Mouse (Mus musculus): ENCODE measurements around the gene Ccdc60. TPM values are rescaled to one million over a fixed set of nuclear protein-coding genes. Genes with fewer than 3 reads are reported as not detected.
"Not testable (repeated sequence)": the region's sequence is repeated elsewhere in the genome, so short reads cannot be mapped to it uniquely, and the experiment has no call there.

The Ccdc60 gene
- total and polyA plus RNA-seq, 2 experiments from 2014 or later = 0.11 TPM; not detected in 1

DNA sequence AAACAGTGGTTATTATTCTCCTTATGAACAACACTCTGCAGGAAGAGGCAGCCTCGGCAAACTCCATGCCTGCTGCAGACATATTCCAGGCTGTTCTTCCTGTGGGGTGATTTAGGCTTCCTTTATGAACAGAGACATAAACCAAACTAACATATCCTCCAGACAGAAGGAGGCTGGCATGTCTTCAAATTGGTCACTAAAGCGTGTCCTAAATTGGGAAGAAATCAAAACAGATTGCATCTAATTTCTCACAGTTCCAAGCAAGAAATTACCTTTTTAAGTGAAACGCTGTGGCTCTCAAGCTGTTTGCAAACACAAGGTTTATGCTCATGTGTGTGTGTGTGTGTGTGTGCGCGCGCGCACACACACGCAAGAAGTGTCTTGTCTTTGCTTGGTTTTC, 24.9 kb upstream of the Ccdc60 start:
- TF ChIP-seq CTCF (IDR thresholded peaks at IDR 0.05; ENCODE audit: low read depth) = no peak
- TF ChIP-seq EP300 (IDR thresholded peaks at IDR 0.05; ENCODE audit: low read depth) = no peak
- Histone ChIP-seq H3K4me2 (ENCODE audit: low read depth, low read length) (no peak overlapping the region), H3K9me3 (replicated peaks; ENCODE audit: control insufficient read depth, low read length) (no peaks in the 10 kb centered on the region), H3K36me3 (replicated peaks; ENCODE audit: control insufficient read depth, insufficient read depth, low read length) (no peaks in the 10 kb centered on the region), H3K4me1 (ENCODE audit: control insufficient read depth, insufficient read depth) (0 out of 2 replicates have a peak, but pooled peaks cover 4% of the 10 kb centered on the region), H3K27ac (ENCODE audit: low read depth) (no peak overlapping the region), H3K27me3 (ENCODE audit: control insufficient read depth, insufficient read depth, low read length) (no peaks in the 10 kb centered on the region), H3K9ac (replicated peaks; ENCODE audit: low read depth, low read length) (no peak overlapping the region), H3K4me3 (ENCODE audit: low read depth, low read length) (no peak overlapping the region)
- 89% methylated on average over 8 of the region's 8 CpGs for WGBS
- no peak for ATAC-seq (ENCODE audit: insufficient read depth, low read depth)
- DNase-seq (ENCODE audit: low spot score) = no peak

DNA sequence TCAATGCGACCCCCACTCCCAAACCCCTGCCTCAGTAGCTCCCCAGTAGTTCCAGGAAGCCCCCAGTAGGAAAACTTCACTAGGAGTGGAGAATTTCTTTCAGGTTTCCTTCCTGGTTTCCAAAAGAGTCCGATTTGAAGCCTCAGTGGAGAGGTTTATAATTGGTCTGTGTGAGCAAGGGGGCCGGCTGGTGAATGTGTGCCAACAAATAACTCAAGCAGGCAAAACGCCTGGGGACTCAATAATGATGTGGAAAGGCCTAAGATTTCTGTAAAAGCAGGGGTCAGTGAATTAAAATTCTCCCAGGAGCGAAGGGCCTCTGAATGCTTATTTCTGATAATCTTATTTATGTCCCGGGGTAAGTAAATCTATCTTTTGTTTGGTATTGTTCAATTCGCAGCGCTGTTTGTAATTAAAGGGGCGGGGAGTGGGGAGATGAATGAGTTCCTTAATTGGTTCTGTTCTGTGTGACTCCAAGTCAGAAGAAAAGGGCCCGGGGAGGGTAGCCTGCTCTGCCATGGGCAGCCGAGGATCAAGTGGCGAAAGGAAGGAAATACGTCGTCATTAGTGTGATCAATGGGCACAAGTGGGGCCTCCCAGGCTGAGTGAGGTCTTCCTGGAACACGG, 23.4 kb upstream of the Ccdc60 start:
- Histone ChIP-seq H3K4me1 (ENCODE audit: control insufficient read depth, insufficient read depth) (0 out of 2 replicates have a peak, but pooled peaks cover 4% of the 10 kb centered on the region), H3K9ac (replicated peaks; ENCODE audit: low read depth, low read length) (no peak overlapping the region), H3K4me3 (ENCODE audit: low read depth, low read length) (no peak overlapping the region), H3K36me3 (replicated peaks; ENCODE audit: control insufficient read depth, insufficient read depth, low read length) (no peaks in the 10 kb centered on the region), H3K27ac (ENCODE audit: low read depth) (no peak overlapping the region), H3K9me3 (replicated peaks; ENCODE audit: control insufficient read depth, low read length) (no peaks in the 10 kb centered on the region), H3K27me3 (ENCODE audit: control insufficient read depth, insufficient read depth, low read length) (no peaks in the 10 kb centered on the region), H3K4me2 (ENCODE audit: low read depth, low read length) (no peak overlapping the region)
- WGBS = 72% methylated on average over 15 of the region's 15 CpGs
- no peak for DNase-seq (ENCODE audit: low spot score)
- TF ChIP-seq CTCF (IDR thresholded peaks at IDR 0.05; ENCODE audit: low read depth) (no peak), EP300 (IDR thresholded peaks at IDR 0.05; ENCODE audit: low read depth) (no peak)
- no peak for ATAC-seq (ENCODE audit: insufficient read depth, low read depth)

DNA sequence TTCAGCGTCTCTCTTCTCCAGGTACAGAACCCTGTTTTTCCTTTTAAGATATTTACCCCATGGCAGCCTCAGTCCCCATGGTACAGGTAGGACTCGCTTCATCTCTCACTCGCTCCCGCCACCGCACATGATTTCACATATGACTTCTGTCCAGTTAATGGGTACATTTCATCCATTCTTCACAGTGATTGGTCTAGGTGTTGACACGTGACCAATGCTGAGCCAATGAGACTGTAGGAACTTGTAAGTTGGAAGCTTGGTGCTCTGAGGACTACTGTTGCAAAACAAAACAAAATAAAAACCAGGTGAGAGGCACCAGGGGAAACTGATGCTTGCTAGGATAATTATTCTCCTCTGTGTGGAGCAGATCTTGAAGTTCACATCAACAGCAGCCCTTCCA, 22.9 kb upstream of the Ccdc60 start:
- Histone ChIP-seq H3K9me3 (replicated peaks; ENCODE audit: control insufficient read depth, low read length) (peaks cover 4% of the 10 kb centered on the region; the same call in 1 of the 2 replicates), H3K27me3 (ENCODE audit: control insufficient read depth, insufficient read depth, low read length) (no peaks in the 10 kb centered on the region), H3K4me2 (ENCODE audit: low read depth, low read length) (no peak overlapping the region), H3K9ac (replicated peaks; ENCODE audit: low read depth, low read length) (no peak overlapping the region), H3K36me3 (replicated peaks; ENCODE audit: control insufficient read depth, insufficient read depth, low read length) (no peaks in the 10 kb centered on the region), H3K4me3 (ENCODE audit: low read depth, low read length) (no peak overlapping the region), H3K4me1 (ENCODE audit: control insufficient read depth, insufficient read depth) (0 out of 2 replicates have a peak, but pooled peaks cover 4% of the 10 kb centered on the region), H3K27ac (ENCODE audit: low read depth) (no peak overlapping the region)
- TF ChIP-seq EP300 (IDR thresholded peaks at IDR 0.05; ENCODE audit: low read depth) (no peak), CTCF (IDR thresholded peaks at IDR 0.05; ENCODE audit: low read depth) (no peak)
- ATAC-seq (ENCODE audit: insufficient read depth, low read depth) (no peak), DNase-seq (ENCODE audit: low spot score) (no peak)
- 87% methylated on average over 6 of the region's 6 CpGs for WGBS

DNA sequence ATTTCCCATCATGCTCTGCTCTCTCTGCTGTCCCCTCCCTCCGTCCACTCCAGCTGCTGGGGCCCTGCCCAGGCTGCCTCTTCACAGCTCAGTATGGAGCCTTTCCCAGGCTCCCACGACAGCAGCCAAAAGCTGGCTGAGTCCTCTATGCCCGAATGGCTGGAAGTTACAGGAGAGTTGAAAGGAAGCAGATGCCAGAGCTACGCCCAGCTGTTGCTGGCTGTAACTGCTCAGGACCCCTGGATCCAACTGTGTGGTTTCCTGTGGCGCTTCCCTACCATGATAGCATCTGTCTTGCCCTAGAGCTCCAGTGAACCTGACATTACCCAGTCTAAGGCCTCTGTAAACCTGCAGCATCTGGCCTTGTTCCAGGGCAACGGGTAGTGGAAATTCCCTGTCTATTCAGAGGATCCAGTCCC, 20.6 kb upstream of the Ccdc60 start:
- Histone ChIP-seq H3K4me2 (ENCODE audit: low read depth, low read length) (no peak overlapping the region), H3K36me3 (replicated peaks; ENCODE audit: control insufficient read depth, insufficient read depth, low read length) (no peaks in the 10 kb centered on the region), H3K4me3 (ENCODE audit: low read depth, low read length) (no peak overlapping the region), H3K9me3 (replicated peaks; ENCODE audit: control insufficient read depth, low read length) (peaks cover 4% of the 10 kb centered on the region; the same call in 1 of the 2 replicates), H3K4me1 (ENCODE audit: control insufficient read depth, insufficient read depth) (0 out of 2 replicates have a peak, but pooled peaks cover 4% of the 10 kb centered on the region), H3K27me3 (ENCODE audit: control insufficient read depth, insufficient read depth, low read length) (no peaks in the 10 kb centered on the region), H3K9ac (replicated peaks; ENCODE audit: low read depth, low read length) (no peak overlapping the region), H3K27ac (ENCODE audit: low read depth) (0 out of 2 replicates have a peak overlapping the region, but pooled peaks have one; percentile 30)
- ATAC-seq (ENCODE audit: insufficient read depth, low read depth) (peak; percentile 72), DNase-seq (ENCODE audit: low spot score) (peak; percentile 50)
- TF ChIP-seq EP300 (IDR thresholded peaks at IDR 0.05; ENCODE audit: low read depth) (no peak), CTCF (IDR thresholded peaks at IDR 0.05; ENCODE audit: low read depth) (no peak)
- WGBS = 9% methylated on average over 6 of the region's 6 CpGs

DNA sequence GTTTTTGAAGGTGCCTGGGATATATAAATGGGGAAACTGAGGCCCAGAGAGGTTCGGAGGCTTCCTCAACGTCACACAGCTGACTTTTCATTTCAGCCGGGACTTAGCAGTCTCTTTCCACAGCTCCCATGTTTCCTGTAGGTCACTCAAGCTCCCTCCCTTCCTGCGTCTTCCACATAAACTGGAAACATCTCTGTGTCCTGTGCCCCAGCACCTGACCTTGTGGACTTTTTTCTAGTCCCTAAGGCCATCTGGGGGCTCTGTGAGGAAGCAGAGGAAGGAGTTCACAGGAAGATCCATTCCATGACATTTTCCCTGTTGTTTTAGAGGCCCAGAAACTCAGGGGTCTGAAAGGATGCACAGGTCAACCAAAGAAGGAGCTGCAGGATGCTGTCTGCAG, 16.8 kb upstream of the Ccdc60 start:
- no peak overlapping the region for H3K9ac ChIP-seq (replicated peaks; ENCODE audit: low read depth, low read length)
- peak; percentile 16 for DNase-seq (ENCODE audit: low spot score)
- peaks cover 4% of the 10 kb centered on the region; the same call in 1 of the 2 replicates for H3K9me3 ChIP-seq (replicated peaks; ENCODE audit: control insufficient read depth, low read length)
- no peak overlapping the region for H3K4me2 ChIP-seq (ENCODE audit: low read depth, low read length)
- H3K4me3 ChIP-seq (ENCODE audit: low read depth, low read length) = no peak overlapping the region
- H3K4me1 ChIP-seq (ENCODE audit: control insufficient read depth, insufficient read depth) = peaks cover 4% of the 10 kb centered on the region; the same call in 1 of the 2 replicates
- ATAC-seq (ENCODE audit: insufficient read depth, low read depth) = peak; percentile 31; the same call in 1 of the 2 replicates
- no peak overlapping the region for H3K27ac ChIP-seq (ENCODE audit: low read depth)
- TF ChIP-seq CTCF (IDR thresholded peaks at IDR 0.05; ENCODE audit: low read depth) (no peak), EP300 (IDR thresholded peaks at IDR 0.05; ENCODE audit: low read depth) (no peak)
- 70% methylated on average over 4 of the region's 4 CpGs for WGBS
- H3K36me3 ChIP-seq (replicated peaks; ENCODE audit: control insufficient read depth, insufficient read depth, low read length) = no peaks in the 10 kb centered on the region
- no peaks in the 10 kb centered on the region for H3K27me3 ChIP-seq (ENCODE audit: control insufficient read depth, insufficient read depth, low read length)

DNA sequence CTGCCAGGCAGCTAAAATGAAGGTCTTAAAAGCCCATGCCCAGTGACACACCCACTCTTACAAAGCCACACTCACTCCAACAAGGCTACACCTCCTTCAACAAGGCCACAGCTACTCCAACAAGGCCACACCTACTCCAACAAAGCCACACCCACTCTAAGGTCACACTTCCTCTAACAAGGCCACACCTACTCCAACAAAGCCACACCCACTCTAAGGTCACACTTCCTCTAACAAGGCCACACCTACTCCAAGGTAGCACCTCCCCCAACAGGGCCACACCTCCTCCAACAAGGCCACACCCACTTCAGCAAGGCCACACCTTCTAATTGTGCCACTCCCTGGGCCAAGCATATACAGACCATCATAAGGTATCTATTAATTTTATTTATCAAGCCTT, 16.4 kb upstream of the Ccdc60 start:
- H3K9ac ChIP-seq (replicated peaks; ENCODE audit: low read depth, low read length); H3K4me2 ChIP-seq (ENCODE audit: low read depth, low read length); H3K4me1 ChIP-seq (ENCODE audit: control insufficient read depth, insufficient read depth); H3K27me3 ChIP-seq (ENCODE audit: control insufficient read depth, insufficient read depth, low read length); H3K36me3 ChIP-seq (replicated peaks; ENCODE audit: control insufficient read depth, insufficient read depth, low read length); DNase-seq (ENCODE audit: low spot score); H3K9me3 ChIP-seq (replicated peaks; ENCODE audit: control insufficient read depth, low read length); H3K27ac ChIP-seq (ENCODE audit: low read depth); H3K4me3 ChIP-seq (ENCODE audit: low read depth, low read length): not testable (repeated sequence)
- peak; percentile 17; the same call in 1 of the 2 replicates for ATAC-seq (ENCODE audit: insufficient read depth, low read depth)

Data from heart, postnatal 0 days (tissue).